Mouse (Mus musculus): ENCODE results near the gene Specc1.

Gene Specc1

DNA sequence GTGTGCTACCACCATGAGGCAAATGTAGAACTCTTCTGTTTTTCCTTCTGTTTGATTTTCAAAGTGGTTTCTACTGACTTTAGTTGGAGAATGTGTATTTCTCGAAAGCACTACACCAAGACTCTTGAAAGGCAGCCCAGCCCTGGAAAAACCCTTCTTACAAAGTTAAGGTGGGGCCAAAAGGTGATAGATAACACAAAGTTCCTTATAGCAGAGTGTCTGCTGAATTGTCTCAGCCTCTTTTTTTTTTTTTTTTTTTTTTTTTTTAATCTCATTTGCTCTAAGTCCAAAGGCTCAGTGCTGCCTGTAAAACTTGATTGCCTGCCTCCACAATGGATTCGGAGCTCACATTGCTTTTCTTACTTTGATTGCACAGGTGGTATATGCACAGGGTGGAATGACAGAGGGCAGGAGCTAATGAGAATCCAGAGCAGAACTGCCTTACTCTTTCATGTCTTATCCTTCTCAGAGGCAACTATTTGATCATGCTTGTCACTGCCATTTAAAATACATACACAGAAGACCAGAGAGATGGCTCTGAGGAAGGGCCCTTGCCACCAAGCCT, 150.8 kb downstream of the Specc1 start:
- no peak for DNase-seq

GRCm38 (mm10) chr11:62118561-62118960, 162.0 kb downstream of the Specc1 start:
- DNase-seq = no peak

- DNase-seq = peak in 1 of 2 experiments; percentile 31
Observed at GRCm38 (mm10) chr11:62119871-62120270, 163.3 kb downstream of the Specc1 start.

DNA sequence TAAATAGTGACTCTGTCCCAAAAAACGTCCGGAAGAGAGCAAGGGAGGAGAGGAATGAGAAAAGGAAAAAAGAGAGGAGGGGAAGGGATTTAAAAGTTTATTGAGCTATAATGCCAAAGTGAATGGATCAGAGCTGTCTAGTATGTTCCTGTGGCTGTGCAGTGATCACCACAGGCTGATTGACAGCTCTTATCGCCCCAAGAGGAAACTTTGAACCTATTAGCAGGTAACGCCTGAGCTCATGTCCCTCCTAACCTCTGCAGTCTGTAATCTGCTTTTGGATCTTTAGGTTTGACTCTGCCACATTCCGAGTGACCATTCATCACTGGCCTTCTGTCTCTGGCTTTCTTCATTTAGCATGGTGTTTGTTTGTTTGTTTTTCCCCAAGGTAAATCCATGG, 164.8 kb downstream of the Specc1 start:
- no peak for DNase-seq

DNA sequence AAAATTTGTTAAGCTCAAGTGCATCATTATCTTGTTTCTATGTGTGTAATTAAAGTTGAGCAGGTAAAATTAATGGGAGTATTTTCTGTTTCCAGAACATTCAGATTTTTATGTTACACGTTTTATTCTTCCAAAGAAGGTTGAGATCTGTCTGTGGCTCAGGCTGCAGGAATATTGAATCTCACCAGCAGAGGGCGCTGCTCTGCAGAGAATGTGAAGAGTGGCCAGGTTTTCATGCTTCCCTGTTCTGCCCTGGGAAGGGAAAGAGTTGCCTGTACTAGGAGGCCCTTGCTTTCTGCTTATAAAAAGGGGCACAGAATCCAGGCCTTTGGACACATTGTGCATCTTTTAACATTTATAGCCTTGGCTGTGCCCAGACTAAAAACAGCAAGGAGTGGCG, 171.1 kb downstream of the Specc1 start:
- peak; percentile 84 to 93 for DNase-seq

DNA sequence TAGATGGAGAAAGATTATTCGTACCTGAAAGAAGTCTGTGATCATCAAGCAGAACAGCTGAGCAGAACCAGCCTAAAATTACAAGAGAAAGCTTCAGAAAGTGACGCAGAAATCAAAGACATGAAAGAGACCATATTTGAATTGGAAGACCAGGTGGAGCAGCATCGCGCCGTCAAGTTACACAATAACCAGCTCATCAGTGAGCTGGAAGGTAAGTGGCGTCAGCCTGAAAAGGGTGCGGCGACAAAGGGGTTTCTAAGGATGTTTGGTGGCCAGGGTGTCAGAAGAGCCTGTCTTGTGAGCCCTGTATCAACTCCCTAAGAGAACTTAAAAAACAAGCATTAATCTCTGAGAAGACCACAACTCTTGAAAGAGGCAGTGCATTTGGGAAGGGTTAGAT, 171.6 kb downstream of the Specc1 start:
- DNase-seq = no peak

GRCm38 (mm10) chr11:62130191-62130590, 173.6 kb downstream of the Specc1 start:
- DNase-seq = no peak

- DNase-seq = no peak
Observed at GRCm38 (mm10) chr11:62130685-62131295, 174.2 kb downstream of the Specc1 start.

DNA sequence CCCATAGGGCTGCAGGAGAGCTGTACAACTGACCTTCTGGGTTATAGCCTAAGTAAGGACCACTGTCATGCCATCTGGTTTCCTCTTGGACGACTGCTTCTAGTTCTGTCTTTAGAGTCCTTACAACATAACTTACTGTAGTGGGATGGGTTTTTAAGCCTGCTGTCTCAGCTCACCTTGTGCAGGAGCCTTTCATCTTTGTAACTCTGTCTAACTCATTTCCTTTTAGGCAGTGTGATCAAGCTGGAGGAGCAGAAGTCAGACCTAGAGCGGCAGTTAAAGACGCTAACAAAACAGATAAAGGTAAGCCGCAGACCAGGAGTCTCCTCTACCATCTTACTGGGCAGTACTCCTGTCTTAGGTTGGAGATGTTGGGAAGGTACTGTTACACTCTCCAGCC, 175.0 kb downstream of the Specc1 start:
- DNase-seq = no peak

DNA sequence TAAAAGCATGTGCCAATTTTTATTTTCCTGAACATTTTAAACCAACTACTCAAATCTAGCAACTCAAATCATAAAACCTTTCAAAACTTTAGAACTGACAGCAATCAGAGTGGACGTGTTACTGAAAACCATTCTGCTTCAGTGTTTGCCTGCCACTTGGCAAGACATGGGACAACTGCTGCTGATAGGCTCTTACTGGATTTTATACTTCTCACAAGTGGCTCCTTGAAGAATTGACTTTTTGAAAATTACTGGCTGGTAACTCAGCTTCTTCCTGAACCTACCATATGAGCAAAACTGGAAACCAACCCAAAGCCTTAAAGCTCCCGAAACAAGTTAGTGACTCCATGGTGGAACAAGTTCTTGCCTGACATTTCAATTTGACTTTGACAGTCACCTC, 177.6 kb downstream of the Specc1 start:
- DNase-seq = no peak

DNA sequence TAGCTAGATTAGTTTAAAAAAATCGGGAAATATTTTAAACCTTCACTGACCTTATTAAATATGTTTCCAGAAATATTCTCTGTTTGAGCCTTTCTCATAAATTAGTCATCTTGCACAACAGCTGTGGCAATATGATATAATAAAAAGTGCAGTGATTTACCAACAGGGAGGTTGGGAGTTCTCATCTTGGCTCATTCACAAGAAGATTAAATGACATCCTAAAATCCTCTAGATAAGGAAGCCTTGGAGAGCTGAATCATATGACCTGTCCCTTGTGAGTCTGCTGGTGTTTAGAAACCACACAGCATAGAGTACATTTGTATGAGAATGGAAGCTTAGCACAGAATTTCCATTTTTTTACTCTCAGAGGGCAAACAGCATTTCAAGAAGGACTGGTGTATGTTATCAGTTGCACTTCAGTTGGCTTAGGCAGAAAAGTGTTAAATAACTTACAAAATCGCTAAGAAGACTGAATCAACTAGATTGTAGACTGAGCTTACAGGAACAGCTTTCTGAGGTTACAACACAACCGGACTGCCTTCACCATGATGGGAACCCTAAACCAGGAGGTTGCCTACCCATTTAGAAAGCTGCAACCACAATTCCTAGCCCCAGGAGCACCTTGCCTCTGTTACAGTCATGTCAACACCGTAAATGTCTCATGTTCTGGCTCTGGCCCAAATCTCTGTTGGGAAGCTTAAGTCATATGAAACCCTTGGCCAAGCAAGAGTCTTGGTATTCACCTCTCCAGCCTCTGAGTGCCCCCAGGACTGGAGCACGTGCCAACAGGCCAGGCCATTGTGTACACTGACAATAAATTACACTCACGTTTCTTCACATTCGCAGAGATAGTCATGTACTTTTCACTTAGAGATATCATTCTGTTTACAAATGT, 188.9 kb downstream of the Specc1 start:
- DNase-seq = peak in 1 of 2 experiments; percentile 16

- no peak for DNase-seq
Observed at GRCm38 (mm10) chr11:62146661-62147060, 190.1 kb downstream of the Specc1 start.

DNA sequence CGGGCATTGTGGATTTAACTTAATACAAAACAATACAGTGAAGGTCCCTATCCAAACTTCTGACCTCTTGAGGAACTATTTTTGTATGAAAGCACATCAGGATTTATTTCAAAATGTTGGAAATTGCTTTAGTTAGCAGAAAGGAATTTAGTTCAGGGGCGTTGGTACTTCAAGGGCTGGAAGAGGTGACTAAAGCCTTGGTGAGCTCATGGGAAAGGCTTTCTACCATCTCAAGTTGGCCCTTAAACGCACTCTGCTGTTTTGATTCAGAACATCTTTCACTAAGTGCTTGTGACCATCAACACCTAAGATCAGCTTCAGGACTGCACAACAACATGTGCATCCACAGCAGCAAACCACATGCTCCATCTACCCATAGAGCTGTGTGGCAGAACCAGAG, 191.5 kb downstream of the Specc1 start:
- no peak for DNase-seq

- no peak for DNase-seq
Observed at GRCm38 (mm10) chr11:62148449-62148848, 191.9 kb downstream of the Specc1 start.

DNA sequence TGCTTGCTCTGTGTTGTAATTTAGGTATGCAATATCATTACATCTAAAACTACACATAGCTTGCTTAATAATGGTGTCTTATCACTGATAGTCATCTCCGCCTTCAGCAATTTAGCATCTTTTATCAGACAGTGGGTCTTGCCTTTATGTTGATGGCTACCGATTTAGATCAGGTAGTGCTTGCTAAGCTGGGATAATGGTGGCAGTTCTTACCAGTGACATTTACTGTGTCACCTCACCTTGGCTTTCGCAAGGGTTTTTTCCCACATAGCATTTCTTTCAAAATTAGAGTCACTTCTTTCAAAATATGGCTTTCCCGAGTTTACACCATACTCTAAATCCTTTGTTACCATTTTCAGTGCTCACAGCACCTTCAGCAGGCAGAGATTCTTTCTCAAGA, 196.5 kb downstream of the Specc1 start:
- DNase-seq = no peak

GRCm38 (mm10) chr11:62159803-62160202, 203.2 kb downstream of the Specc1 start:
- no peak for DNase-seq

GRCm38 (mm10) chr11:62161450-62161849, 204.9 kb downstream of the Specc1 start:
- DNase-seq = no peak

DNA sequence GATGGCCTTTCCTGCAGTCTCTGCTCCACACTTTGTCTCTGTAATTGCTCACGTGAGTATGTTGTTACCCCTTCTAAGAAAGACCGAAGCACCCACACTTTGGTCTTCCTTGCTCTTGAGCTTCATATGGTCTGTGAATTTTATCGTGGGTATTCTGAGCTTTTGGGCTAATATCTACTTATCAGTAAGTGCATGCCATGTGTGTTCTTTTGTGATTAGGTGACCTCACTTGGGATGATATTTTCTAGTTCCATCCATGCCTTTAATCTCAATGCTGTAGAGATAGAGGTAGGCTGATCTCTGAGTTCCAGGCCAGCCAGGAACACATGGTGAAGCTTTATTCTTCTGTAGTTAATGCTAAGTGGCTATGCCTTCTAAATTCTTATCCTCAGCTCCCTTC, 207.8 kb downstream of the Specc1 start:
- no peak for DNase-seq

DNA sequence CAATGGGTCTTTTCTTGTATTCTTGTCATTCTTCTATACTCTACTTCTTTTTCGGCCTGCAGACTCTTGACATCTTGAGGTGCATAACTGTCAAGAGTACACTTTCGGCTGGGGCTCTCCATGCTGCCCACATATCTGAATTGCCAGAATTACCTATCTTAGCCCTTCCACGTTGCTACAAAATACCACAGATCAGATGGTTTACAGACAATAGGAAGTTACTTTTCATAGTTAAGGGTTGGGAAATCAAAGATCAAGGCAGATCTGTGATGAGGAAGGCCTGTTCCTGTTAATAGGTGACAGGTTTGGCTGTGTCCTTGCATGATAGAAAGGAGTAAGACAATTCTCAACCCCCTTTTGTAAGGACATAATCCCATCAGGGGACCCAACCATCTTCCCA, 209.9 kb downstream of the Specc1 start:
- DNase-seq = no peak

DNA sequence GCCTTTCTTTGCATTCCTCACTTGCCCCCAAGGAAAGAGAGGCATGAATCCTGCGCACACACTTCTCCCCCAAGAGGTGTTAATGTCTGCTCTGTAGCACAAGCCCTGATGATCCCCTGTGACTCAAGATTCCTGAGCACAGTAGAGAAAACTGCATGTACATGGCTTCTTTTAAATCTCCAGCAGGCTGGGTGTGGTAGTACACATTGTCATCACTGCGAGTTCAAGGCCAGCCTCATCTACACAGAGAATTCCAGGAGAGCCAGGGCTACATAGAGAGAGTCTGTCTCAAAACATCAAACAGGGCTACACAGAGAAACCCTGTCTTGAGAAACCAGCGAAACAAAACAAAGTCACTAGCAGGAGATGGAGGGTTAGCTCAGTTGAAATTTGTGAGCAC, 211.6 kb downstream of the Specc1 start:
- DNase-seq = no peak

DNA sequence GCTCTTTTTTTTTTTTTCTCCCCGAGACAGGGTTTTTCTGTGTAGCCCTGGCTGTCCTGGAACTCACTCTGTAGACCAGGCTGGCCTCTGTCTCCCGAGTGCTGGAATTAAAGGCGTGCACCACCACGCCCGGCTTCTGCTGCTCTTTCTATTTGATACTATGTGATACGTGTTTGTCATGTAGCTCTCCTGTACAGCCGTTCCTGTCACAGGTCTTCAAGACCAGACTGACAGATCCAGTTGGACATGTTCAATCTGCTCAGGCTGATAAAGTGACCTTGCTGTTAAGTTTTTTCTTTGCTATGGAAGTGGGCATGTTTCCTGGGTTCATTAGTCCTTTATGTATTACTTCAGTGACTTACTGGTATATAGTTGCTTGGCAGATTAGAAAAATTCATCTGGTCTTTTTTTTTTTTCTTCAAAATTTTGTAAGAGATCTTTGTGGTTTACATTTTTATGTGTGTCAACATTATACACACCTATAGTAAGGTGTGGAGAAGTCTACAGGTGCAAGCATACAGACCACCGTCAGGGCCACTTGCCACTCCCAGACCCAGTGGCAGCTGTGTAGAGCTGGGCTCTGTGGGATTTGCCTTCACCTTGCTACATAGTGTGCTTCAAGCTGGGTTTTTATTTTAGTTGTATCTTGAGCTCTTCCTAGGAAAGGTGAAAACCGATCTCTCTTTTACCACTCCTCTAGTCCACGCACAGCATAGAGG, 221.0 kb downstream of the Specc1 start:
- DNase-seq = no peak

GRCm38 (mm10) chr11:62180791-62181190, 224.2 kb downstream of the Specc1 start:
- DNase-seq = no peak

DNA sequence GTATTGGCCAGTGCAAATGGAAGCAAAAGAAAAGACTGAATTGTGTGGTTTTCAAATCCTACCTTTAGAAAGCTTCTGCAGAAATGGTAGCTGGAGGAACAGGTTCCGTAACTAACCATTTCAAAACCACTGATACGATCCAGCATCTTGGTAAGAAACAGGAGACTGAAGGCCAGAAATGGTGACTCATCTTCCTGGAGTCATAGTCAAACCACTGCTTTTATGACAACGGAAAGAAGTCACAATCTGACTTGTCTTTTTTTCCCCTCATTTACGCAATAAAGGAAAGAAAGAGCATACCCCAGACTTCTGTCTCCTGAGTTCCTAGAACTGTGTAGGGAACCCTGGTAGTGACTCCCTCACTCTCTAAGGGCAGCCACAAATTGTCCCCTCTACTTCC, 228.3 kb downstream of the Specc1 start:
- DNase-seq = no peak

Data from kidney, postnatal 25 days (tissue).